Mouse (Mus musculus): ENCODE results near the gene Wdfy1.

Wdfy1 gene

GRCm38 (mm10) chr1:79711147-79712126 is 64.5 kb downstream of the Wdfy1 start:
- no peak for DNase-seq (ENCODE audit: extremely low spot score)

- no peak for DNase-seq (ENCODE audit: extremely low spot score)
Observed at GRCm38 (mm10) chr1:79710678-79711077, 65.3 kb downstream of the Wdfy1 start.

DNA sequence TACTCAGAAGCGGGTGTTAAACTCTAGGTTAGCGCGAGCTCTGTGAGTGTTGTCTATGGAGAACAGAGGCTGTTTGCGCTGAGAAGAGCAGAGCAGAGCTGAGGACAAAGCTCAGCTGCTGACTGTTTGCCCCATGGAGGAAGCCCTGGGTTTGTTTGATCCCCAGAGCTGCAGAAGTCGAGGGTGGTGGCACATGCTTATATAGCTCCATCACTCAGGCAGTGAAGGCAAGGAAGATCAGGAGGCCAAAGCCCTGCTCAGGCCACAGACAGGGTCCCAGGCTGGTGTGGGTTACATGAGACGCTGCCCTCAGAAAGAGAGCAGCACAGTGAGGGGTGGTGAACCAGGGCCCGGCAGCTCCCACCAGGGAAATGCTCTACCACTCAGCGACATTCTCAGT is 65.7 kb downstream of the Wdfy1 start:
- DNase-seq (ENCODE audit: extremely low spot score), result no peak

GRCm38 (mm10) chr1:79707383-79707782 is 68.6 kb downstream of the Wdfy1 start:
- no peak for DNase-seq (ENCODE audit: extremely low spot score)

DNA sequence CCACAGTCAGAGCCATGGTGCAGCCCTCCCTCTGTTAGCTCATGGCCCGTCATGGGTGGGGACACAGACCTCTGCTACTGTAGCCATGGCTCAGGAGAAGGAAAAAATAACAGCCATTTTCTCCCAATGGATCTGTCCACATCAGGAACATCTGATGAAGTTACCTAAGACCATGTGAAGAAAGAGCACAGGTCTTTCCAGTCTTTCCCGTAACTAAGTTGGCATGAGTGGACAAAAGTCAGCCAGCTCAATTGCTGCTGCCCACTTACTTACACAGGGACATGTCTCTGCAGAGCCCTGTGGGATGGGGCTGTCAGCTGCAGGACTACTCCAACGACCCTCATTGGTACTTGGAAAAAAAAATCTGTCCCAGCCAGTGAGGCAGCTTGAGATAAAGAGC is 69.2 kb downstream of the Wdfy1 start:
- DNase-seq (ENCODE audit: extremely low spot score), result no peak

GRCm38 (mm10) chr1:79704672-79705071 is 71.3 kb downstream of the Wdfy1 start:
- no peak for DNase-seq (ENCODE audit: extremely low spot score)

- no peak for DNase-seq (ENCODE audit: extremely low spot score)
Observed at GRCm38 (mm10) chr1:79703520-79703919, 72.4 kb downstream of the Wdfy1 start.

DNA sequence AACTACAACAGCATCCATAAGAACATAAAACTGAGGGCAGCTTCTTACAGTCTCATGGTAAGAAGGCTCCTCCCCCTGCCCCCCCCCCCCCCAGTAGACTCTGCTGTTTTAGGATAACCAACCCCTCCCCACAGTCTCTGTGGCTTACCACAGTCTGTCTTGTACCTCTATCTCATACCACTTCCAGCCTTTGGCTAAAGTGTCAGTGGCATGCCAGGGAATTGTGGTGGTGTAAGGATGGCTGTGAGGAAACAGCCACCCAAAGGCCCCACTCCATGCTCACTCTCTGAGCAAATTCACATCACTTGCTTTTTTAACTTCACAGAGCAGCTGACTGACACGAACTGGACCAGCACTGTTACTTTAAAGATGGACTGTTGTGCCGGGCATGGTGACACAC is 77.4 kb downstream of the Wdfy1 start:
- no peak for DNase-seq (ENCODE audit: extremely low spot score)

DNA sequence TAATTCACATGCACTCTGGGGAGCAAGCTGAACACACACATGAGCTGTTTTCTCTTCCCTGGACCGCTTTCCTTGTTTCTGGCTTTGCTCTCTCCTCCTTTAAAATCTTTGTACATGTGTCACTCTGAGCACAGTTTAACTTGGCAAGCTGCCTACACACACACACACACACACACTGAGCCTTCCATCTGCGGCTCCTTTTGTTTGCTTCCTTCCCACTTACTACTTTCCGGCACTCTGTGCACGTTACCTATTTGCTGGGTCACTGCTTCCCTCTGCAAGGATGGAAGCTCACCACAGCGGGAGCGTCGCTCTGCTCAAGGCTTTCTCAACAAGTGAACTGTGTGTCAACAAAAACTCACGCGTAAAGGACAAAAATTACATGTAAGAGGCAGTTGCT is 78.6 kb downstream of the Wdfy1 start:
- DNase-seq (ENCODE audit: extremely low spot score), result no peak

DNA sequence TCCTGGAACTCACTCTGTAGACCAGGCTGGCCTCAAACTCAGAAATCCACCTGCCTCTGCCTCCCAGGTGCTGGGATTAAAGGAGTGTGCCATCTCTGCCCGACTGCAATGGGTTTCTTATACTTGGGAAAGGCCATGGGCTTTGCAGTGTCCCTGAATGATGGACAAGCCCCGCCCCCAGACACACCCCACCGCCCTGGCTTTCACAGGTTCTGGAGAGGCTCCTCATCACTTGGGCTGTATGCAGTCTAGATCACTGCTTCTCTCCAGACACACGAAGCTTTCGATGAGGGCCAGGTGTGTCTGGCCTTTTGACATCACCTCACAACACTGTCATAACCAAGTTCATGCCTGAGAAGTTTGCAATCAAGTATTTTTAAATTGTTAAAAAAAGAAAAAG is 79.0 kb downstream of the Wdfy1 start:
- no peak for DNase-seq (ENCODE audit: extremely low spot score)

GRCm38 (mm10) chr1:79692482-79692881 is 83.5 kb downstream of the Wdfy1 start:
- DNase-seq (ENCODE audit: extremely low spot score), result no peak

GRCm38 (mm10) chr1:79687254-79687653 is 88.7 kb downstream of the Wdfy1 start:
- DNase-seq (ENCODE audit: extremely low spot score), result no peak

GRCm38 (mm10) chr1:79684027-79684426 is 91.9 kb downstream of the Wdfy1 start:
- no peak for DNase-seq (ENCODE audit: extremely low spot score)

- no peak for DNase-seq (ENCODE audit: extremely low spot score)
Observed at GRCm38 (mm10) chr1:79682936-79683335, 93.0 kb downstream of the Wdfy1 start.

GRCm38 (mm10) chr1:79680777-79681176 is 95.2 kb downstream of the Wdfy1 start:
- no peak for DNase-seq (ENCODE audit: extremely low spot score)

DNA sequence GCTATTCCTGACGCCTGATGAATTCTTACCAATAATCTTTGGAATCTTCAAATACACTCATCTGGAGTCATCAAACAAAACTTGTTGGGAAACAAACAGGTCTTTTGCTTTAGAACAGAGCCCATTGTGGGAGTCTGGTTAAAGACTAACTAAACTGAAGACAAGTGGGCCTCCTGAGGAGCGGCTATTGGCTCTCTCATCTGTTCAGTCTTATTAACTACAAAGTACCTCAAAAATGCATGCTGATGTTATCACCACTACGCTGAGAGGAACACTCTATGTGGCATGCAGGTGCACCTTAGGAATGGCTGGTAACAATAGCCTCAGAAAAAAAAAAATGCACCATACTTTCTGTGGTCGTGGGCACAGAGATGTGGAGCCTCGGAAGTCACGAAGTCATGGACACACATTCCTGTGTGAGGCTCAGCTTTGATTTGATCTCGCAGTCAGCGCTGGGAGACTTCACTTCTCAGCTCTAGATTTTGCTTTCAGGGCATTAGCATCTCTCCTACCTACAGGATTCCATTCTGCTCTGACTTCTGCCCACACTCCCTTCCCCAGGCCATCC is 97.7 kb downstream of the Wdfy1 start:
- no peak for DNase-seq (ENCODE audit: extremely low spot score)

DNA sequence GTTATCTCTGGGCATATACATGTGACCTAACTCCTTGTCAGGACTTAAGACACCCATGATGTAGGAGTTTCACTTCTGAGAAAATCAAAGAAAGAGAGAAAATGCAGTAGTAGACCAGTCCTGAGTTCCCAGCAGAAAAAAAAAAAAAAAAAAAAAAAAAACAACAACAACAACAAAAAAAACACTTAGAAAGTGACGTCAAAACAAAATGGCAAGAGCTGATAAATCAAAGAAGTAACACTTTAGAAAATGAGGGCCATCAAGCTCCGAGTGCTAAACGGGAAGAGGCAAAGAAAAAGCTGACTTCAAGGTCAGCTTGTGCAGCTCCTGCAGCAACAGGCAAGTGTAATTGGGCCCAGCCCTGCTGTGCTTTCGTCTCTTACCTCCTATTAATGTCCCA is 100.2 kb downstream of the Wdfy1 start:
- DNase-seq (ENCODE audit: extremely low spot score), result no peak

GRCm38 (mm10) chr1:79671543-79672337 is 104.2 kb downstream of the Wdfy1 start, which contains the start of gene Ap1s3:
TSS of gene Ap1s3 (minus strand) at chr1:79671972.
- peak; percentile 77 for DNase-seq (ENCODE audit: extremely low spot score)

DNA sequence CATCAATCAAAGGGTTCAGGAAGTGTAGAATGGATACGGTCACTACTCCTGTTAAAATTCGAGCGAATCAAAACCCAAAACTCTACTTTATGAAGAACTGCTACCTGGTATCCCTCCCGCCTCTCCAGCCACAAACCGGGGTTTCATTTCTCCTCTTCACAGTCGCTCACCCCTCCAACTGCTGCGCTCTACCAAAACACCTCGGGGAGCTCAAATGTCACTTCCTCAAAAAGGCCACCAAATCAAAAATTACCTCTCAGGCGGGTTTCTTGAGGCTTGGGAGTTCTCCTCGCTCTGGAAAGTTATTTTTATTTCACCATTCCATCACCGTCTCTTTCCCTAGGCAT is 104.8 kb downstream of the Wdfy1 start:
- no peak for DNase-seq (ENCODE audit: extremely low spot score)

DNA sequence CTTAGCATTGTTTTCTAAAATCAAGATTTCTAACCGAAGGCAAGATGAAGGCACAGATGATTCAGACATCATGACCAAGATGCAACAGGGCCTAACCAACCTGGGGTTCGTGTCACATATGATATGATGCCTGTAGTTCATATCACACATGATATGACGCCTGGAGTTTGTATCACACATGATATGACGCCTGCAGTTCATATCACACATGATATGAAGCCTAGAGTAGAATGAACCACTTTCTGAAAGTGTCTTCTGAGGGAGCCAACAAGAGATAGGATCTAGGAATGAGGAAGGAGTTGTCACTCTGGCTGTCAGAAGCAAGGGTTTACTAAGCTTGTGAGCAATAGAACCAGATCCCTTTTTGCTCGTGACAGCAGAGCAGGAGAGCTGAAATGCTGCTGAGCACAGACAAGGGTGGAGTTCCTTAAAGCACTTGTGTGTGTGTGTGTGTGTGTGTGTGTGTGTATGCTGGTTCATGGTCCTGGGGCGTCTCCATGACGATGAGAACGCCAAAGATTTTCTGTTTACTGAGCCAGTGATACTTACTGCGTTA is 106.4 kb downstream of the Wdfy1 start:
- DNase-seq (ENCODE audit: extremely low spot score), result no peak

DNA sequence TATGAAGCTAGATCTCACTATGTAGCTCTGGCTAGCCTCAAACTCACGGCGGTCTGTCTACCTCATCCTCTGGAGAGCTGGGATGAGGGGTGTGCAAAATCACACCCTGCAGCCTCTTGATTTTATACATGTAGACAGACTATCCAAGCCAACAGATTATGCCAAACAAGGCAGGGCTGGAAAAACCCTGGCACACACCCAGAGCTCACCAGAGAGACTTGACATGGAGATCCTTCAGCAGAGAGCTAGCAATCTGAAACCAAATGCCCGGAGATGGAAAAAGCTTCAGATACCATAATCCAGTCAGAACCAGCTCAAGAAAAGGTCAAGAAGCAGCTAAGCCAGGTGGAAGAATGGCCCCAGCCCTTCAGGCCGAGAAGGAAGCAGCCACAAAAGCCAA is 111.0 kb downstream of the Wdfy1 start:
- DNase-seq (ENCODE audit: extremely low spot score), result no peak

GRCm38 (mm10) chr1:79659598-79659997 is 116.3 kb downstream of the Wdfy1 start:
- no peak for DNase-seq (ENCODE audit: extremely low spot score)
